Mouse (Mus musculus): ENCODE results near the gene Rad52.

- no peak for TF ChIP-seq MAFK (IDR thresholded peaks at IDR 0.05; ENCODE audit: insufficient read depth, low read depth, low read length)
- no peak for TF ChIP-seq HCFC1 (IDR thresholded peaks at IDR 0.05; ENCODE audit: borderline replicate concordance, insufficient read depth, low read length)
- TF ChIP-seq ZNF384 (IDR thresholded peaks at IDR 0.05; ENCODE audit: low read depth, low read length): no peak
- TF ChIP-seq ZC3H11A (IDR thresholded peaks at IDR 0.05; ENCODE audit: borderline replicate concordance, low read depth, low read length): no peak
- TF ChIP-seq CHD2 (IDR thresholded peaks at IDR 0.05; ENCODE audit: low read depth, low read length): no peak
These were observed 3.0 kb downstream of the Rad52 start for GRCm38 (mm10) chr6:119905461-119905860.
